Comparison of ENCODE assay signal across 8 mouse cellular contexts in genomic region chr9:99139194-99140023, GRCm38 (mm10). TPM values are rescaled to one million over a fixed set of nuclear protein-coding genes. Genes with fewer than 3 reads are reported as not detected.
DNase-seq lines count a peak whose midpoint lies in the region; ATAC-seq lines count a peak whose summit lies in the region.

No protein-coding gene starts in this region.

- under 1% methylated on average over 69 of the region's 77 CpGs for WGBS in heart, embryonic 11.5 days (ENCODE audit: insufficient replicate concordance)
- WGBS in heart, embryonic 12.5 days = under 1% methylated on average over 77 of the region's 77 CpGs
- WGBS in midbrain, embryonic 10.5 days = under 1% methylated on average over 77 of the region's 77 CpGs
- WGBS in stomach, embryonic 15.5 days = under 1% methylated on average over 72 of the region's 77 CpGs

- H3K4me1 ChIP-seq in heart, embryonic 11.5 days (ENCODE audit: control insufficient read depth, insufficient read depth, low read length) = peaks cover 11% of the 10 kb centered on the region; the same call in 1 of the 2 replicates
- peaks cover 13% of the 10 kb centered on the region for H3K4me1 ChIP-seq in heart, embryonic 12.5 days (replicated peaks)
- H3K4me1 ChIP-seq in midbrain, embryonic 10.5 days = peaks cover 16% of the 10 kb centered on the region
- H3K4me1 ChIP-seq in stomach, embryonic 15.5 days = peaks cover 2% of the 10 kb centered on the region; the same call in 1 of the 2 replicates

- no peaks in the 10 kb centered on the region for H3K27me3 ChIP-seq in heart, embryonic 11.5 days (ENCODE audit: control insufficient read depth, insufficient read depth, low read length)
- H3K27me3 ChIP-seq in heart, embryonic 12.5 days (replicated peaks) = no peaks in the 10 kb centered on the region
- H3K27me3 ChIP-seq in midbrain, embryonic 10.5 days (ENCODE audit: low read depth, poor library complexity, severe bottlenecking) = peaks cover 33% of the 10 kb centered on the region
- no peaks in the 10 kb centered on the region for H3K27me3 ChIP-seq in stomach, embryonic 15.5 days (replicated peaks)

- ATAC-seq in heart, embryonic 11.5 days (replicated peaks; ENCODE audit: insufficient number of reproducible peaks, low FRiP score, low TSS enrichment) = peak; percentile 84
- ATAC-seq in heart, embryonic 12.5 days (ENCODE audit: insufficient number of reproducible peaks, low FRiP score) = peak; percentile 85
- ATAC-seq in stomach, embryonic 15.5 days (ENCODE audit: insufficient read depth, low FRiP score, low read depth) = peak; percentile 83

- peak overlapping the region; percentile 84 for H3K4me3 ChIP-seq in heart, embryonic 11.5 days (ENCODE audit: low read depth, low read length)
- H3K4me3 ChIP-seq in heart, embryonic 12.5 days = peak overlapping the region; percentile 97
- peak overlapping the region; percentile 80 for H3K4me3 ChIP-seq in midbrain, embryonic 10.5 days
- peak overlapping the region; percentile 83 for H3K4me3 ChIP-seq in stomach, embryonic 15.5 days (replicated peaks)

- intact Hi-C loops in heart, postnatal 25 days (cut with DNase I) = loop anchor here (5.0 kb wide), 4 partner anchors 37 to 152 kb away; partner anchors contain the start of genes Cep70 and Faim

- no peak for DNase-seq in heart, postnatal 25 days (ENCODE audit: low spot score)
- DNase-seq in ES-CJ7 (ENCODE audit: low read depth, low spot score) = peak; percentile 34
- DNase-seq in embryo, embryonic 11.5 days (ENCODE audit: low read depth, low spot score) = peak; percentile 5
- peak; percentile 14 to 57 for DNase-seq in left cerebral cortex, adult 8-10 months (ENCODE audit: low spot score in 2 of 2)
- peak; percentile 64 for DNase-seq in midbrain, embryonic 10.5 days (ENCODE audit: low spot score)

- H3K36me3 ChIP-seq in heart, embryonic 11.5 days (ENCODE audit: control insufficient read depth, insufficient read depth, low read length) = no peaks in the 10 kb centered on the region
- H3K36me3 ChIP-seq in heart, embryonic 12.5 days = no peaks in the 10 kb centered on the region
- H3K36me3 ChIP-seq in midbrain, embryonic 10.5 days = no peaks in the 10 kb centered on the region
- no peaks in the 10 kb centered on the region for H3K36me3 ChIP-seq in stomach, embryonic 15.5 days

- H3K27ac ChIP-seq in heart, embryonic 11.5 days (ENCODE audit: low read depth, low read length) = peak overlapping the region; percentile 60
- H3K27ac ChIP-seq in heart, embryonic 12.5 days (ENCODE audit: poor library complexity, severe bottlenecking) = peak overlapping the region; percentile 79
- peak overlapping the region; percentile 93 for H3K27ac ChIP-seq in midbrain, embryonic 10.5 days (replicated peaks)
- peak overlapping the region; percentile 72 for H3K27ac ChIP-seq in stomach, embryonic 15.5 days

- H3K9ac ChIP-seq in heart, embryonic 11.5 days (ENCODE audit: low read depth, low read length) = peak overlapping the region; percentile 81
- peak overlapping the region; percentile 92 for H3K9ac ChIP-seq in heart, embryonic 12.5 days
- H3K9ac ChIP-seq in stomach, embryonic 15.5 days = peak overlapping the region; percentile 80

- no peaks in the 10 kb centered on the region for H3K9me3 ChIP-seq in heart, embryonic 11.5 days (replicated peaks; ENCODE audit: control insufficient read depth, low read length)
- H3K9me3 ChIP-seq in heart, embryonic 12.5 days (replicated peaks) = no peaks in the 10 kb centered on the region
- H3K9me3 ChIP-seq in midbrain, embryonic 10.5 days (replicated peaks) = no peaks in the 10 kb centered on the region
- no peaks in the 10 kb centered on the region for H3K9me3 ChIP-seq in stomach, embryonic 15.5 days

- H3K4me2 ChIP-seq in heart, embryonic 11.5 days = peak overlapping the region; percentile 64
- H3K4me2 ChIP-seq in heart, embryonic 12.5 days = peak overlapping the region; percentile 77
- H3K4me2 ChIP-seq in stomach, embryonic 15.5 days = peak overlapping the region; percentile 88

RNA-seq across cellular contexts. Expression of gene Pik3cb, which starts 1.0 kb away (rescaled TPM):
- 1.3 and 2.5 TPM in 2 replicates for polyA plus RNA-seq in heart, embryonic 11.5 days (2014; fragmentation: Nextera tagmentation; extraction: Ambion mirVana)
- 10 to 100 TPM in 1 of 2 experiments, 1 to 10 TPM in 1; 9.2 to 10.1 TPM for total RNA-seq in heart, postnatal 25 days (2021)
- polyA plus RNA-seq in heart, embryonic 12.5 days (2016; fragmentation: Nextera tagmentation; extraction: Ambion mirVana) = 2.5 and 3.3 TPM in 2 replicates
- 10 to 100 TPM; 21.1 to 25.4 (median 24.5) TPM for total RNA-seq in left cerebral cortex, adult 8-10 months (2022)
- 1.5 and 1.7 TPM in 2 replicates for polyA plus RNA-seq in midbrain, embryonic 10.5 days (2016; fragmentation: Nextera tagmentation; extraction: Ambion mirVana)
- polyA plus RNA-seq in stomach, embryonic 15.5 days (2015; fragmentation: Nextera tagmentation; extraction: Ambion mirVana) = 1.3 TPM in 2 replicates
